Mouse (Mus musculus): ENCODE data around the gene Rtp3.

The Rtp3 gene

GRCm38 (mm10) chr9:110990204-110990603, at the start of gene Rtp3:
Gene Rtp3, minus strand, starts transcription at chr9:110990583.
- 66% methylated on average over 6 of the region's 6 CpGs for WGBS

GRCm38 (mm10) chr9:111039966-111040365, 49.6 kb upstream of the Rtp3 start:
- WGBS: 73% methylated on average over 4 of the region's 4 CpGs

- 95% methylated on average over 4 of the region's 4 CpGs for WGBS
Measured at GRCm38 (mm10) chr9:111033717-111034116, 43.3 kb upstream of the Rtp3 start.

GRCm38 (mm10) chr9:111026791-111027190, 36.4 kb upstream of the Rtp3 start:
- WGBS: 78% methylated on average over 10 of the region's 10 CpGs

GRCm38 (mm10) chr9:111019022-111019421, 28.6 kb upstream of the Rtp3 start, which contains the start of gene Ltf:
Gene Ltf, plus strand, starts transcription at chr9:111019271.
- WGBS: 91% methylated on average over 5 of the region's 5 CpGs

- WGBS: 85% methylated on average over 4 of the region's 4 CpGs
Measured at GRCm38 (mm10) chr9:111015658-111016057, 25.3 kb upstream of the Rtp3 start.

GRCm38 (mm10) chr9:111012041-111012440, 21.7 kb upstream of the Rtp3 start:
- 72% methylated on average over 3 of the region's 3 CpGs for WGBS

- 80% methylated on average over 9 of the region's 9 CpGs for WGBS
Measured at GRCm38 (mm10) chr9:111011550-111011949, 21.2 kb upstream of the Rtp3 start.

- WGBS: 70% methylated on average over 3 of the region's 3 CpGs
Measured at GRCm38 (mm10) chr9:111009763-111010162, 19.4 kb upstream of the Rtp3 start.

GRCm38 (mm10) chr9:111006544-111006943, 16.2 kb upstream of the Rtp3 start:
- 99% methylated on average over 2 of the region's 2 CpGs for WGBS

- WGBS: 88% methylated on average over 9 of the region's 9 CpGs
Measured at GRCm38 (mm10) chr9:111003279-111003678, 12.9 kb upstream of the Rtp3 start.

- WGBS: 94% methylated on average over 12 of the region's 12 CpGs
Measured at GRCm38 (mm10) chr9:111001621-111002020, 11.2 kb upstream of the Rtp3 start.

GRCm38 (mm10) chr9:110999856-111000255, 9.5 kb upstream of the Rtp3 start:
- WGBS: 78% methylated on average over 10 of the region's 10 CpGs

GRCm38 (mm10) chr9:110999056-110999455, 8.7 kb upstream of the Rtp3 start:
- 88% methylated on average over 2 of the region's 2 CpGs for WGBS

GRCm38 (mm10) chr9:110997245-110997644, 6.9 kb upstream of the Rtp3 start:
- 11% methylated on average over 5 of the region's 5 CpGs for WGBS

- WGBS: 14% methylated on average over 13 of the region's 13 CpGs
Measured at GRCm38 (mm10) chr9:110994716-110995172, 4.4 kb upstream of the Rtp3 start.

GRCm38 (mm10) chr9:110993281-110993709, 2.9 kb upstream of the Rtp3 start:
- WGBS: 52% methylated on average over 3 of the region's 3 CpGs

GRCm38 (mm10) chr9:110989543-110989942, 840 bp downstream of the Rtp3 start:
- WGBS: 95% methylated on average over 2 of the region's 2 CpGs

GRCm38 (mm10) chr9:110989141-110989540, 1.2 kb downstream of the Rtp3 start:
- WGBS: 61% methylated on average over 4 of the region's 4 CpGs

- 89% methylated on average over 3 of the region's 3 CpGs for WGBS
Measured at GRCm38 (mm10) chr9:110988078-110988477, 2.3 kb downstream of the Rtp3 start.

GRCm38 (mm10) chr9:110987331-110987730, 3.1 kb downstream of the Rtp3 start:
- 88% methylated on average over 4 of the region's 4 CpGs for whole genome bisulfite sequencing

GRCm38 (mm10) chr9:110985951-110986350, 4.4 kb downstream of the Rtp3 start:
- 88% methylated on average over 8 of the region's 8 CpGs for WGBS

- WGBS: 96% methylated on average over 5 of the region's 5 CpGs
Measured at GRCm38 (mm10) chr9:110985541-110985940, 4.8 kb downstream of the Rtp3 start.

GRCm38 (mm10) chr9:110984096-110984495, 6.3 kb downstream of the Rtp3 start:
- 95% methylated on average over 9 of the region's 9 CpGs for WGBS
